Mouse (Mus musculus): ENCODE data around the gene Sergef. TPM values are rescaled to one million over a fixed set of nuclear protein-coding genes. Genes with fewer than 3 reads are reported as not detected.

Sergef gene
- polyA plus RNA-seq, 1 experiment: 6.3 TPM

- Histone ChIP-seq H3K4me1 (ENCODE audit: control insufficient read depth, insufficient read depth, low read length) (no peaks in the 10 kb centered on the region), H3K4me3 (ENCODE audit: insufficient read depth, low read length) (no peak overlapping the region), H3K27ac (ENCODE audit: insufficient read depth, low read length) (no peak overlapping the region)
- TF ChIP-seq POLR2A (IDR thresholded peaks at IDR 0.05; ENCODE audit: low read depth, low read length) (no peak), CTCF (IDR thresholded peaks at IDR 0.05; ENCODE audit: borderline replicate concordance, insufficient read depth, low read length) (no peak)
Observed at GRCm38 (mm10) chr7:46409204-46409789, 230.3 kb downstream of the Sergef start.

GRCm38 (mm10) chr7:46408606-46409005 is 231.0 kb downstream of the Sergef start:
- Histone ChIP-seq H3K27ac (ENCODE audit: insufficient read depth, low read length) (no peak overlapping the region), H3K4me3 (ENCODE audit: insufficient read depth, low read length) (no peak overlapping the region), H3K4me1 (ENCODE audit: control insufficient read depth, insufficient read depth, low read length) (no peaks in the 10 kb centered on the region)
- no peak for TF ChIP-seq CTCF (IDR thresholded peaks at IDR 0.05; ENCODE audit: borderline replicate concordance, insufficient read depth, low read length)
- no peak for TF ChIP-seq POLR2A (IDR thresholded peaks at IDR 0.05; ENCODE audit: low read depth, low read length)

GRCm38 (mm10) chr7:46404756-46405155 is 234.9 kb downstream of the Sergef start:
- Histone ChIP-seq H3K4me3 (ENCODE audit: insufficient read depth, low read length) (no peak overlapping the region), H3K27ac (ENCODE audit: insufficient read depth, low read length) (no peak overlapping the region), H3K4me1 (ENCODE audit: control insufficient read depth, insufficient read depth, low read length) (no peaks in the 10 kb centered on the region)
- TF ChIP-seq CTCF (IDR thresholded peaks at IDR 0.05; ENCODE audit: borderline replicate concordance, insufficient read depth, low read length): no peak
- TF ChIP-seq POLR2A (IDR thresholded peaks at IDR 0.05; ENCODE audit: low read depth, low read length): no peak

GRCm38 (mm10) chr7:46403616-46404485 is 235.8 kb downstream of the Sergef start:
- TF ChIP-seq CTCF (IDR thresholded peaks at IDR 0.05; ENCODE audit: borderline replicate concordance, insufficient read depth, low read length) (no peak), POLR2A (IDR thresholded peaks at IDR 0.05; ENCODE audit: low read depth, low read length) (no peak)
- H3K4me3 ChIP-seq (ENCODE audit: insufficient read depth, low read length): no peak overlapping the region
- H3K4me1 ChIP-seq (ENCODE audit: control insufficient read depth, insufficient read depth, low read length): no peaks in the 10 kb centered on the region
- H3K27ac ChIP-seq (ENCODE audit: insufficient read depth, low read length): no peak overlapping the region

- H3K27ac ChIP-seq (ENCODE audit: insufficient read depth, low read length): no peak overlapping the region
- H3K4me3 ChIP-seq (ENCODE audit: insufficient read depth, low read length): no peak overlapping the region
- no peaks in the 10 kb centered on the region for H3K4me1 ChIP-seq (ENCODE audit: control insufficient read depth, insufficient read depth, low read length)
- TF ChIP-seq CTCF (IDR thresholded peaks at IDR 0.05; ENCODE audit: borderline replicate concordance, insufficient read depth, low read length) (no peak), POLR2A (IDR thresholded peaks at IDR 0.05; ENCODE audit: low read depth, low read length) (no peak)
Observed at GRCm38 (mm10) chr7:46401371-46402180, 238.0 kb downstream of the Sergef start.

GRCm38 (mm10) chr7:46400346-46400745 is 239.3 kb downstream of the Sergef start:
- H3K4me1 ChIP-seq (ENCODE audit: control insufficient read depth, insufficient read depth, low read length): no peaks in the 10 kb centered on the region
- TF ChIP-seq POLR2A (IDR thresholded peaks at IDR 0.05; ENCODE audit: low read depth, low read length) (no peak), CTCF (IDR thresholded peaks at IDR 0.05; ENCODE audit: borderline replicate concordance, insufficient read depth, low read length) (no peak)
- no peak overlapping the region for H3K4me3 ChIP-seq (ENCODE audit: insufficient read depth, low read length)
- no peak overlapping the region for H3K27ac ChIP-seq (ENCODE audit: insufficient read depth, low read length)

GRCm38 (mm10) chr7:46399676-46400075 is 239.9 kb downstream of the Sergef start:
- H3K27ac ChIP-seq (ENCODE audit: insufficient read depth, low read length): no peak overlapping the region
- H3K4me3 ChIP-seq (ENCODE audit: insufficient read depth, low read length): no peak overlapping the region
- TF ChIP-seq CTCF (IDR thresholded peaks at IDR 0.05; ENCODE audit: borderline replicate concordance, insufficient read depth, low read length) (no peak), POLR2A (IDR thresholded peaks at IDR 0.05; ENCODE audit: low read depth, low read length) (no peak)
- no peaks in the 10 kb centered on the region for H3K4me1 ChIP-seq (ENCODE audit: control insufficient read depth, insufficient read depth, low read length)

DNA sequence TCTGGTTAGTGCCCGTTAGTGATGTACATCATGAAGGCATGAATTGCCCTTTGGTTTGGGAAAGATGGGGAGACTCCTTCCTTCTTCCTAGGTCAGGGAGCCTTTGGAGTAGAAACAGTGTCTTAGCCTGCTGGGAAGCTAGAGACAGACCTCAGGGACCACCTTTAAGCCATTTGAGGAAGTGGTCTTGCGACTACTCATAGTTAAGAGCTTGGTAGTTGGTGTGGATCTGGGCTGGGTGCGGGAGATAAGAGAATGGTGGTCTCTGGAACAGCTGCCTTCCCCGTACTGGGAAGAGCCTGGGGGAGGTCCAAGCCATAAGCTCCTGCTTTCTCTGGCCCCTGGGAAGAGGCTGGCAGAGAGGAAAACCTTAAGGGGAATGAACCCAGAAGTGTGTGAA is 241.0 kb downstream of the Sergef start:
- no peak for TF ChIP-seq POLR2A (IDR thresholded peaks at IDR 0.05; ENCODE audit: low read depth, low read length)
- no peak for TF ChIP-seq CTCF (IDR thresholded peaks at IDR 0.05; ENCODE audit: borderline replicate concordance, insufficient read depth, low read length)
- Histone ChIP-seq H3K4me1 (ENCODE audit: control insufficient read depth, insufficient read depth, low read length) (no peaks in the 10 kb centered on the region), H3K4me3 (ENCODE audit: insufficient read depth, low read length) (no peak overlapping the region), H3K27ac (ENCODE audit: insufficient read depth, low read length) (no peak overlapping the region)

GRCm38 (mm10) chr7:46397732-46398333 is 241.8 kb downstream of the Sergef start:
- H3K4me1 ChIP-seq (ENCODE audit: control insufficient read depth, insufficient read depth, low read length): no peaks in the 10 kb centered on the region
- TF ChIP-seq CTCF (IDR thresholded peaks at IDR 0.05; ENCODE audit: borderline replicate concordance, insufficient read depth, low read length): no peak
- no peak overlapping the region for H3K27ac ChIP-seq (ENCODE audit: insufficient read depth, low read length)
- no peak overlapping the region for H3K4me3 ChIP-seq (ENCODE audit: insufficient read depth, low read length)
